Mouse (Mus musculus) lung, embryonic 15.5 days (tissue): ENCODE data around the gene Tsks. TPM values are rescaled to one million over a fixed set of nuclear protein-coding genes. Genes with fewer than 3 reads are reported as not detected.

Experiments
- ATAC-seq: fragments of 200-750 bp; cut with Nextera tagmentation; 2 replicates; pipeline ENCODE4 v1.8.0; 2017; ENCODE audit warnings: moderate number of reproducible peaks, borderline replicate concordance; ENCODE audit not compliant: low FRiP score, low TSS enrichment; ENCODE audit errors: extremely low read depth
- H3K27ac ChIP-seq: fragments of 300-500 bp; sonication (generic); 2 replicates; pipeline ENCODE4 v1.5.1; 2015; ENCODE audit warnings: moderate library complexity, mild to moderate bottlenecking, inconsistent platforms
- H3K27me3 ChIP-seq: fragments of 300-500 bp; sonication (generic); 2 replicates; pipeline ENCODE4 v1.6.1; 2015; ENCODE audit warnings: inconsistent platforms
- H3K36me3 ChIP-seq: fragments of 300-500 bp; sonication (generic); 2 replicates; pipeline ENCODE4 v1.6.1; 2015; ENCODE audit warnings: inconsistent platforms
- H3K4me1 ChIP-seq: fragments of 300-500 bp; sonication (generic); 2 replicates; pipeline ENCODE4 v1.6.1; 2015; ENCODE audit warnings: inconsistent platforms
- H3K4me2 ChIP-seq: fragments of 300-500 bp; sonication (generic); 2 replicates; pipeline ENCODE4 v1.6.1; 2015; ENCODE audit warnings: inconsistent platforms, mild to moderate bottlenecking, moderate library complexity
- H3K4me3 ChIP-seq: fragments of 300-500 bp; sonication (generic); 2 replicates; pipeline ENCODE4 v1.5.1; 2015; ENCODE audit warnings: mild to moderate bottlenecking, inconsistent platforms
- H3K9ac ChIP-seq: fragments of 300-500 bp; sonication (generic); 2 replicates; pipeline ENCODE4 v1.6.1; 2015; ENCODE audit warnings: inconsistent platforms
- H3K9me3 ChIP-seq: fragments of 300-500 bp; sonication (generic); 2 replicates; pipeline ENCODE4 v1.6.1; 2016; ENCODE audit warnings: inconsistent platforms
- WGBS: fragments of 180-500 bp; shearing (Covaris S2); methylation state at CpG from one replicate; pipeline ENCODE4 v1.1.7; 2015; 5-methylcytosine and 5-hydroxymethylcytosine counted together
- polyA plus RNA-seq: library from polyadenylated mRNA; unstranded; fragments of >200 nt; fragmentation: Nextera tagmentation; extraction: Ambion mirVana; gene quantifications from 2 replicates; pipeline ENCODE4 v1.2.1, GENCODE M21; 2015

Tsks gene
- 0.09 and 0.15 TPM in 2 replicates for polyA plus RNA-seq

- no peaks in the 10 kb centered on the region for H3K9me3 ChIP-seq
- WGBS: 67% methylated on average over 7 of the region's 7 CpGs
- no peak for ATAC-seq
- no peak within 1 kb of the TSS for H3K4me3 ChIP-seq
- H3K27ac ChIP-seq: no peak within 1 kb of the TSS
- no peaks in the 10 kb centered on the region for H3K36me3 ChIP-seq
- H3K27me3 ChIP-seq: peaks cover 10% of the 10 kb centered on the region; the same call in 1 of the 2 replicates
- no peak within 1 kb of the TSS for H3K4me2 ChIP-seq
- no peaks in the 10 kb centered on the region for H3K4me1 ChIP-seq
- H3K9ac ChIP-seq: no peak within 1 kb of the TSS
These were observed at the start of gene Tsks for GRCm38 (mm10) chr7:44942904-44943303. Tsks (plus strand) TSS chr7:44943204.

- H3K36me3 ChIP-seq: peaks cover 10% of the 10 kb centered on the region; the same call in 1 of the 2 replicates
- 93% methylated on average over 3 of the region's 3 CpGs for WGBS
- H3K4me3 ChIP-seq: no peak overlapping the region
- H3K9me3 ChIP-seq: no peaks in the 10 kb centered on the region
- H3K27ac ChIP-seq: peak overlapping the region; percentile 94; the same call in 1 of the 2 replicates
- H3K9ac ChIP-seq: no peak overlapping the region
- no peak overlapping the region for H3K4me2 ChIP-seq
- ATAC-seq: no peak
- H3K4me1 ChIP-seq: peaks cover 57% of the 10 kb centered on the region
- H3K27me3 ChIP-seq: no peaks in the 10 kb centered on the region
These were observed 48.8 kb upstream of the Tsks start for GRCm38 (mm10) chr7:44894175-44894574.

GRCm38 (mm10) chr7:44895206-44895592 is 47.8 kb upstream of the Tsks start:
- H3K27me3 ChIP-seq: no peaks in the 10 kb centered on the region
- WGBS: 67% methylated on average over 7 of the region's 7 CpGs
- peaks cover 56% of the 10 kb centered on the region for H3K4me1 ChIP-seq

GRCm38 (mm10) chr7:44895593-44896434 is 47.2 kb upstream of the Tsks start, which contains the start of gene Fuz:
Fuz (plus strand) TSS chr7:44896079.
- Histone ChIP-seq H3K27me3 (no peaks in the 10 kb centered on the region), H3K4me3 (peak within 1 kb of the TSS; percentile 68), H3K36me3 (peaks cover 21% of the 10 kb centered on the region; the same call in 1 of the 2 replicates), H3K27ac (peak within 1 kb of the TSS; percentile 86), H3K4me1 (peaks cover 51% of the 10 kb centered on the region), H3K9ac (peak within 1 kb of the TSS; percentile 72), H3K9me3 (no peaks in the 10 kb centered on the region), H3K4me2 (peak within 1 kb of the TSS; percentile 70)
- ATAC-seq: peak; percentile 40; the same call in 1 of the 2 replicates
- under 1% methylated on average over 34 of the region's 34 CpGs for WGBS

More at GRCm38 (mm10) chr7:44895206-44895592, 47.8 kb upstream of the Tsks start:
- Histone ChIP-seq H3K4me3 (peak overlapping the region; percentile 68), H3K36me3 (peaks cover 18% of the 10 kb centered on the region; the same call in 1 of the 2 replicates), H3K27ac (peak overlapping the region; percentile 86; the same call in 1 of the 2 replicates), H3K9me3 (no peaks in the 10 kb centered on the region), H3K4me2 (peak overlapping the region; percentile 70), H3K9ac (no peak overlapping the region)
- no peak for ATAC-seq

GRCm38 (mm10) chr7:44896499-44896898 is 46.5 kb upstream of the Tsks start:
- Histone ChIP-seq H3K27ac (peak overlapping the region; percentile 86), H3K4me2 (peak overlapping the region; percentile 70), H3K9ac (peak overlapping the region; percentile 72), H3K9me3 (no peaks in the 10 kb centered on the region), H3K4me1 (peaks cover 51% of the 10 kb centered on the region), H3K4me3 (peak overlapping the region; percentile 68), H3K27me3 (no peaks in the 10 kb centered on the region), H3K36me3 (peaks cover 23% of the 10 kb centered on the region; the same call in 1 of the 2 replicates)
- ATAC-seq: no peak
- WGBS: 28% methylated on average over 10 of the region's 10 CpGs

GRCm38 (mm10) chr7:44898607-44899006 is 44.4 kb upstream of the Tsks start:
- no peaks in the 10 kb centered on the region for H3K9me3 ChIP-seq
- no peak overlapping the region for H3K27ac ChIP-seq
- H3K4me3 ChIP-seq: no peak overlapping the region
- no peak overlapping the region for H3K4me2 ChIP-seq
- no peak overlapping the region for H3K9ac ChIP-seq
- WGBS: 28% methylated on average over 18 of the region's 19 CpGs
- peaks cover 53% of the 10 kb centered on the region for H3K4me1 ChIP-seq
- ATAC-seq: no peak
- H3K27me3 ChIP-seq: no peaks in the 10 kb centered on the region
- H3K36me3 ChIP-seq: peaks cover 27% of the 10 kb centered on the region; the same call in 1 of the 2 replicates

GRCm38 (mm10) chr7:44900632-44901031 is 42.4 kb upstream of the Tsks start:
- H3K9ac ChIP-seq: no peak overlapping the region
- no peak overlapping the region; the same call in 1 of the 2 replicates for H3K4me3 ChIP-seq
- H3K27ac ChIP-seq: 0 out of 2 replicates have a peak overlapping the region, but pooled peaks have one; percentile 83
- no peak overlapping the region for H3K4me2 ChIP-seq
- ATAC-seq: no peak
- WGBS: 86% methylated on average over 11 of the region's 11 CpGs
- peaks cover 47% of the 10 kb centered on the region for H3K36me3 ChIP-seq
- H3K9me3 ChIP-seq: no peaks in the 10 kb centered on the region
- peaks cover 37% of the 10 kb centered on the region for H3K4me1 ChIP-seq
- H3K27me3 ChIP-seq: no peaks in the 10 kb centered on the region

- peak overlapping the region; percentile 83 for H3K27ac ChIP-seq
- H3K4me2 ChIP-seq: peak overlapping the region; percentile 58
- H3K27me3 ChIP-seq: no peaks in the 10 kb centered on the region
- H3K9ac ChIP-seq: peak overlapping the region; percentile 17; the same call in 1 of the 2 replicates
- H3K4me1 ChIP-seq: peaks cover 37% of the 10 kb centered on the region
- WGBS: 9% methylated on average over 21 of the region's 21 CpGs
- H3K9me3 ChIP-seq: no peaks in the 10 kb centered on the region
- peaks cover 53% of the 10 kb centered on the region for H3K36me3 ChIP-seq
- ATAC-seq: peak; percentile 33
- H3K4me3 ChIP-seq: peak overlapping the region; percentile 33
These were observed 41.7 kb upstream of the Tsks start for GRCm38 (mm10) chr7:44901230-44901722.

- WGBS: 90% methylated on average over 20 of the region's 20 CpGs
- Histone ChIP-seq H3K27ac (no peak overlapping the region), H3K4me2 (no peak overlapping the region), H3K36me3 (peaks cover 74% of the 10 kb centered on the region), H3K27me3 (no peaks in the 10 kb centered on the region), H3K9me3 (no peaks in the 10 kb centered on the region), H3K4me3 (no peak overlapping the region), H3K4me1 (peaks cover 19% of the 10 kb centered on the region), H3K9ac (no peak overlapping the region)
- no peak for ATAC-seq
These were observed 37.6 kb upstream of the Tsks start for GRCm38 (mm10) chr7:44905430-44905829.

- Histone ChIP-seq H3K36me3 (peaks cover 88% of the 10 kb centered on the region), H3K4me2 (no peak overlapping the region), H3K4me1 (no peaks in the 10 kb centered on the region), H3K27me3 (no peaks in the 10 kb centered on the region), H3K27ac (no peak overlapping the region), H3K9ac (no peak overlapping the region), H3K9me3 (no peaks in the 10 kb centered on the region), H3K4me3 (no peak overlapping the region)
- no peak for ATAC-seq
- WGBS: 84% methylated on average over 15 of the region's 15 CpGs
These were observed 34.1 kb upstream of the Tsks start for GRCm38 (mm10) chr7:44908706-44909476.

- Histone ChIP-seq H3K4me2 (no peak overlapping the region), H3K36me3 (peaks cover 57% of the 10 kb centered on the region), H3K9me3 (no peaks in the 10 kb centered on the region), H3K9ac (no peak overlapping the region), H3K27me3 (no peaks in the 10 kb centered on the region), H3K4me1 (peaks cover 10% of the 10 kb centered on the region), H3K4me3 (no peak overlapping the region), H3K27ac (no peak overlapping the region)
- WGBS: 89% methylated on average over 2 of the region's 2 CpGs
- no peak for ATAC-seq
These were observed 28.6 kb upstream of the Tsks start for GRCm38 (mm10) chr7:44914396-44914795.
